Mouse (Mus musculus) bone marrow macrophage, adult 2 months (primary cell): ENCODE measurements around the gene Dus3l.

Experiments used
- CTCF ChIP-seq: IDR thresholded peaks from 2 replicates; pipeline ENCODE4 v1.5.1; 2012; ENCODE audit warnings: low read depth, mild to moderate bottlenecking, low read length, moderate library complexity
- POLR2A ChIP-seq: IDR thresholded peaks from 2 replicates; pipeline ENCODE4 v1.6.1; 2012; ENCODE audit warnings: mild to moderate bottlenecking, low read depth, low read length, borderline replicate concordance

- TF ChIP-seq POLR2A = no peak
- TF ChIP-seq CTCF = no peak
Measured at GRCm38 (mm10) chr17:56753452-56753851, 11.1 kb upstream of the Dus3l start.
